Comparison of ENCODE assay signal across 8 mouse cellular contexts in the genomic region with DNA sequence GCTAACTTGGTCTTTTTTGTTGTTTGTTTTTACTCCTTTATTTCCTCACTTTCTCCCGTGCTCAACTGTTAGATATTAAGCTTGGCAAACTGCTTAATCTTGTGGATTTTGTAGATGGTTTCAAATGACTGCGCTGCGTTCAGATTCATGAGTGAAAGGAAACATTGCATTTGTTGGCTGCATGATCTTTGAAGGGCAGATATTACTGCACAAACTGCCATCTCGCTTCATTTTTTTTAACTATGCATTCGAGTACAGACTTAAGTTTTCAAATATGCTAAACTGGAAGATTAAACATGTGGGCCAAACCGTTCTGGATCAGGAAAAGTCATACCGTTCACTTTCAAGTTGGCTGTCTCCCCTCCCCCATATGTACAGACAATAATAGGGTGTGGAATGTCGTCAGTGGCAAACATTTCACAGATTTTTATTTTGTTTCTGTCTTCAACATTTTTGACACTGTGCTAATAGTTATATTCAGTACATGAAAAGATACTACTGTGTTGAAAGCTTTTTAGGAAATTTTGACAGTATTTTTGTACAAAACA. TPM values are rescaled to one million over a fixed set of nuclear protein-coding genes. Genes with fewer than 3 reads are reported as not detected.
DNase-seq lines count a peak whose midpoint lies in the region; ATAC-seq and TF ChIP-seq lines count a peak whose summit lies in the region.

No protein-coding gene starts in this region.

- 27% methylated on average over 8 of the region's 8 CpGs for WGBS in forebrain, embryonic 10.5 days
- 12% methylated on average over 8 of the region's 8 CpGs for WGBS in intestine, postnatal 0 days
- WGBS in olfactory bulb, adult 2 months: 14% methylated on average over 8 of the region's 8 CpGs

- peak overlapping the region; percentile 26; the same call in 1 of the 2 replicates for H3K9ac ChIP-seq in intestine, postnatal 0 days (ENCODE audit: low read depth, low read length)

- TF ChIP-seq CTCF in intestine, postnatal 0 days (IDR thresholded peaks at IDR 0.05; ENCODE audit: low read depth): no peak
- no peak for TF ChIP-seq CTCF in olfactory bulb, adult 2 months (IDR thresholded peaks at IDR 0.05; ENCODE audit: insufficient read depth, low read depth, low read length)

- peaks cover 62% of the 10 kb centered on the region for H3K4me1 ChIP-seq in forebrain, embryonic 10.5 days
- H3K4me1 ChIP-seq in intestine, postnatal 0 days (replicated peaks; ENCODE audit: control insufficient read depth, insufficient read depth, low read length): peaks cover 3% of the 10 kb centered on the region; the same call in 1 of the 2 replicates
- H3K4me1 ChIP-seq in olfactory bulb, adult 2 months (ENCODE audit: control insufficient read depth, insufficient read depth, low read length): no peaks in the 10 kb centered on the region

- H3K27ac ChIP-seq in forebrain, embryonic 10.5 days: peak overlapping the region; percentile 98; the same call in 1 of the 2 replicates
- no peak overlapping the region for H3K27ac ChIP-seq in intestine, postnatal 0 days (ENCODE audit: low read depth, low read length)
- H3K27ac ChIP-seq in olfactory bulb, adult 2 months (ENCODE audit: insufficient read depth, low read depth, low read length): peak overlapping the region; percentile 61; the same call in 1 of the 2 replicates

- H3K4me2 ChIP-seq in intestine, postnatal 0 days (replicated peaks; ENCODE audit: low read depth): peak overlapping the region; percentile 81

- DNase-seq in adrenal gland, postnatal 14 days: peak; percentile 14
- no peak for DNase-seq in adrenal gland, postnatal 25 days
- DNase-seq in 3134 (ENCODE audit: extremely low read depth, insufficient read length, low spot score): peak; percentile 18
- DNase-seq in forebrain, embryonic 10.5 days (ENCODE audit: extremely low spot score, low spot score): no peak
- no peak for DNase-seq in T-cell, adult 2 months (ENCODE audit: low spot score)
- no peak for DNase-seq in lung, postnatal 4 days

- ATAC-seq in intestine, postnatal 0 days: no peak

- peak overlapping the region; percentile 94 for H3K4me3 ChIP-seq in forebrain, embryonic 10.5 days
- peak overlapping the region; percentile 100 for H3K4me3 ChIP-seq in intestine, postnatal 0 days (ENCODE audit: low read depth, low read length)
- no peak overlapping the region for H3K4me3 ChIP-seq in olfactory bulb, adult 2 months (ENCODE audit: insufficient read depth, low read depth, low read length)

- no peak for TF ChIP-seq POLR2A in olfactory bulb, adult 2 months (IDR thresholded peaks at IDR 0.05; ENCODE audit: insufficient read depth, low read depth, low read length)

- no peaks in the 10 kb centered on the region for H3K9me3 ChIP-seq in forebrain, embryonic 10.5 days
- H3K9me3 ChIP-seq in intestine, postnatal 0 days (ENCODE audit: control insufficient read depth): no peaks in the 10 kb centered on the region

- peaks cover 5% of the 10 kb centered on the region for H3K36me3 ChIP-seq in forebrain, embryonic 10.5 days (replicated peaks)
- H3K36me3 ChIP-seq in intestine, postnatal 0 days (ENCODE audit: control insufficient read depth, insufficient read depth): peaks cover 3% of the 10 kb centered on the region; the same call in 1 of the 2 replicates

- H3K27me3 ChIP-seq in forebrain, embryonic 10.5 days (ENCODE audit: poor library complexity, severe bottlenecking): no peaks in the 10 kb centered on the region; the same call in 1 of the 2 replicates
- H3K27me3 ChIP-seq in intestine, postnatal 0 days (replicated peaks; ENCODE audit: control insufficient read depth, insufficient read depth, low read length): no peaks in the 10 kb centered on the region

RNA-seq across cellular contexts. Expression of gene Cited2, which starts 2.1 kb away (rescaled TPM):
- total RNA-seq in adrenal gland, postnatal 14 days (2021): 75.6 and 77.2 TPM in 2 replicates
- total RNA-seq in adrenal gland, postnatal 25 days (2021): 91.8 and 107 TPM in 2 replicates
- polyA plus RNA-seq in forebrain, embryonic 10.5 days (2016; fragmentation: Nextera tagmentation; extraction: Ambion mirVana): 32.5 and 32.8 TPM in 2 replicates
- 41.8 and 47.0 TPM in 2 replicates for polyA plus RNA-seq in intestine, postnatal 0 days (2015; fragmentation: Nextera tagmentation; extraction: Ambion mirVana)
- not detected in 2 replicates for polyA plus RNA-seq in olfactory bulb, adult 2 months (2012; ENCODE audit: insufficient read depth, insufficient read length, low replicate concordance, missing spikeins)

Comparison
In these comparisons a context has a peak if more than half of its experiments do, and no peak if none do; other contexts are left out.
1. DNase-seq: peak in adrenal gland, postnatal 14 days (single experiment) and 3134 (single experiment); none in adrenal gland, postnatal 25 days (single experiment), forebrain, embryonic 10.5 days (single experiment), T-cell, adult 2 months (single experiment) and lung, postnatal 4 days (0 of 2).